Mouse (Mus musculus): ENCODE results near the gene Tctex1d2. TPM values are rescaled to one million over a fixed set of nuclear protein-coding genes. Genes with fewer than 3 reads are reported as not detected.

Tctex1d2 gene
- total RNA-seq (2021) = 1 to 10 TPM; 6.3 to 8.3 TPM

DNA sequence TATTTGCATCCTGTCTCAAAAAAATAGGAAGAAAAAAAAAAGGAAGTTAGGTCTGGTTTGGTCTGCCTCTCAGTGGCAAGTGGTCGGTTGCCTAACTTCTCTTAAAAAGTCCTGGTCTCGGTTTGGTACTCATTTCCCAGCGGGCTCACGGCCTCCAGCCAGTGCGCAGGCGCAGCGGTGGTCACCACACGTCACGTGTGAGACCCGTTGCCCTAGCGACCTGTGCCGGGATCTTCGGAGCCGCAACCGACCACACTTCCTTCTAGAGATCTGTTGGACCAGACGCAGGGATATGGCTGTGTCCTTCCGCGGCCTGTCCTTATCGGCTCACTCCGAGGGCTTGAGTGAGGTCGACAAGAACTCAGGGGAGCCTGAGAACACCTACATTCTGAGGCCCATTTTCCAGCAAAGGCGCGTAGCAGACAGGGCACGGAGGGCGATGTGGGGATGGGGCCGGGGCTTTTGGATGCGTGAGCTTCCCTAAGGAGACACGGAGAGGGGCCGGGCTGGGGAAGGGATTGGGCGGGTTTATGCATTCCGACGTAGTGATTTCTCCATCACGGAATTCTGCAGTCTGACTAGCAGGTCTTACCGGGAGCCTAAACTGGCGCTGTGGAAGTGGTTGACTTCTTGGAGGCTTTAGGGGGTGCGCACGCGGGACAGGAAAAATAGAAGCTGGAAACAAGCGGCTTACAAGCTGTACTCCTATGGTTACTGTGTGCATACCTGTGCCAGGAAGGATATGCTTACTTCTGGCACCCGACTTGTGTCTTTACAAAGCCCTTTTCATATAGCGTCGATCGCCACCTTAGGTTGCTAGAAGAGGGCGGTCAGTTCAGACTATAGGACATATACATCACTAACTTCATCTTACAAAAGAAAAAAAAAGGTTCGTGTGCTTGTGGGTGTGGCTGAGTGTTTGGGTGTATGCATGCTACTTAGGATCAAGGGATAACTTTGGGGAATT, at the start of gene Tctex1d2:
Gene Tctex1d2, plus strand, starts transcription at position 186 of the 967 bp plus-strand sequence.
- peak; percentile 92 to 94 for DNase-seq
- intact Hi-C loops (cut with DNase I) = no loop called here

DNA sequence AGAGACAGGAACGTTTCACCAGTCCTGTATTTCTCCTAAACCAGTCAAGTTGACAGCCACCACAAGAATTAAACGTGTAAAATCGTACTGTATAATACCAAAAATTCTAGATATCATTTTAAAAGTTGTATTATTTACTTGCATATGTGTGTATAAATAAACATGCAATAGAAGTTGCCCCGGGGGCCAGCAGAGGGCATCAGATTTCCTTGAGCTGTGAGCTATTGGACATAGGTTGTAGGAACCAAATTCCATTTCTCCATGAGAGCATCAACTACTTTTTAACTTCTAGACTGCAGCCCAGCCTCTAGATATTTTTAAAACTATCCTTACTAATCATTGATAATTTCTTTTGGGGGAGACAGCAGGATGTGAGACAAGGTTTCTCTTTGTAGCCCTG, 48.2 kb upstream of the Tctex1d2 start:
- peak; percentile 31 to 57 for DNase-seq
- intact Hi-C loops (cut with DNase I) = loop anchor here (1.0 to 5.0 kb wide), 2 partner anchors 87 to 126 kb away; partner anchors contain the start of gene Zdhhc19

DNA sequence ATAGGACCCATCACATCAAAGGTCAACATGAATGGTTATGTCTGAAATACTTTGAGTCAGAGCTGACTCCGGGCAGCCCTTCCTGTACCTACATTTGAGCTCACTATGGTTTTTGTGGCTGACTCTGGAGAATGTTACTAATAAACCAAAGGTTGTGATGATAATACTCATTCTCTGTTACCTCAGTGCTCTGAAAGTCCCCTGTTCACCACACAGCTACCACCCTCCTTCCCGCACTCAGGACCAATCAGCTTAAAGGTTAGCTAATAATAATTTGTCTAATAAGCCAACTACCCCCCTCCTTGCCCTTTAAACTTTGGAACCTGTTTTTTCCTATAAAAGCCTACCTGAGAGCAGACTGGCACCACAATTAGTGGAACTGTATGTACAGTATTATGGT, 39.9 kb upstream of the Tctex1d2 start:
- DNase-seq = no peak
- intact Hi-C loops (cut with DNase I) = no loop called here

DNA sequence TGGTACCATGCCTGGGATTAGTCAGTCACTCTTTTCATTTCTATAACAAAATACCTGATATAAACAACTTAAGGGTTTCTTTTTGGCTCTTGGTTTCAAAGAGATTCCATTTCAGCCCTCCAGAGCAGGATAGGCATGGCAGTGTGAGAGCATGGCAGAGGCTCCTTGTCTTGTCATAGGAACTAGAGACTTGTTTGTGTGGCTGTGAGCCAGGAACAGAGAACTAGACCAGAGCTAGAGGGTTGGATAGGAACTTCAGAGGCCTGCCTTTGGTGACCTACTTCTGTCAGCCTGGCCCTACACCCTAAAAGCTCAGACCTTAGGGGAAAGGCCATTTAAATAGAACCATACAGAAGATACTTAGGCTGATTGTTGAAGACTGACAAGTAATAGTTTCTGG, 36.6 kb upstream of the Tctex1d2 start:
- no peak for DNase-seq
- intact Hi-C loops (cut with DNase I) = no loop called here

DNA sequence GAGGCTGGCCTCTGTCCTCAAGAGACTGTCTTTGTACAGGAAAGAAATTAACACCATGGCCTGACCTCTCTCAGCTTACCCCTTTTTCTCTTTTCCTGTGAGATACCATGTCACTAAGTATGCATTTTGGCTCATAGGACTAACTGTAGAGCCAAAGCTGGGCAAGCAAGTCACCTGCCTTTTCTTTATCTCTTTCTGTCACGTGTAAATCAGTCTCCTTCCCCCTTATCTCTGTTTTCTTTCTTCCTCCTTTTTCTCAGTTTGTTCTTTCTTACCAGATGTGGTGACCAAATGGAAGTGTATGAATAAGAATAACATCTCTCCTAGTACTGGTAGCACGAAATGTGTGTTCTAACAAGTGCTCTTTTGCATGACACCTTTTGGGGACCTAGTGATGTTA, 34.6 kb upstream of the Tctex1d2 start:
- intact Hi-C loops (cut with DNase I) = no loop called here
- no peak for DNase-seq

DNA sequence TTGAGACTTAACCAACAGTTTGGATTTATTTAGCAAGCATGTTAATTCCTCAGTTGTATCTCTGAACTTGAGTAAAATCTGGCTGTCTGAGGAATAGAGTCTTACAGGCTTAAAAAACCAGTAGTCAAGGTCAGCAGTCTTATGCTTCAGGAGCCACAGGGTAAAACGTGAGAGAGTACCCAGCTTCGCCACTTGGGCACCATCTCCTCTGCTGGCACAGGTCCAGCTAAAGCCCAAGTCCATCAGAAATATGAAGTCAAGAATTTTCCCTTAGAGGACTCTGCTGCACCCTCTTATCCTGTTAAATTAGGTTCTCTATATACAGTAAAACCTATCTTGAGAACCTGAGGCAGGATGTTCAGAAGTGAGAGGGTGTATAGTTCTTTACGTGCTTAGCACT, 32.7 kb upstream of the Tctex1d2 start:
- DNase-seq = no peak
- intact Hi-C loops (cut with DNase I) = no loop called here

DNA sequence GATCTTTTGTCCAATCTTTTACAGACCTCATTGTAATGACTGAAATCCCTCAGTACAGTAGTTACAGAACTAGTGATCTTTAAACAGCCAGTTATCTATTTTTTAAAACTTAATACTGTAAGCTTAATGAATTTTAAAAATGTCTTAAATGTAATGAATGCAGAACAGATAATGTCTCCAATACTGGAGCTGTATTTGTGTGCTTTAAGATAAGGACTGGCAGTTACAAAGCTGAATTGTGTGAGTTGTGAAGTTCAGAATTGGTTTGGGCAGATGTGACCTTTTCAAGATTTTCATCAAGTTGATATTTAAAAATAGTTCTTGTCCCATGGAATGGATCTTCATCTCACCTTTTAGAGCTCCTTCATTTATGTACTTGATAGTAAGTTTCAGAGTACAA, 30.5 kb upstream of the Tctex1d2 start:
- intact Hi-C loops (cut with DNase I) = no loop called here
- DNase-seq = no peak

DNA sequence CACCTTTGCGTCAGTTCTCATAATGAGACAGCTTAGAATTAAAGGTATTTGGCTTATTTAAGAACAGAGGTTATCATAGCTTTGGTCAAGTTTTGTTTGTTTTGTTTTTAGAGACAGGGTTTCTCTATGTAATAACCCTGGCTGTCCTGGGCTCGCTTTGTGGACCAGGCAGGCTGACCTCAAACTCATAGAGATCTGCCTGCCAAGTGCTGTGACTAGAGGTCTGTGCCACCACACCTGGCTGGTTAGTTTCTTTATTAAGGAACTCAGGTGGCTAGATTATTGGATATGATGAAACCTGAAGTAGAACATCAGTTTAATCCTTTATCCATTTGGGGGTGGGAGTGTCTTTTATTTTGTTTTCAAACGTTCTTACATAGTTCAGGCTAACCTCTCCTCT, 29.7 kb upstream of the Tctex1d2 start:
- intact Hi-C loops (cut with DNase I) = no loop called here
- DNase-seq = no peak

DNA sequence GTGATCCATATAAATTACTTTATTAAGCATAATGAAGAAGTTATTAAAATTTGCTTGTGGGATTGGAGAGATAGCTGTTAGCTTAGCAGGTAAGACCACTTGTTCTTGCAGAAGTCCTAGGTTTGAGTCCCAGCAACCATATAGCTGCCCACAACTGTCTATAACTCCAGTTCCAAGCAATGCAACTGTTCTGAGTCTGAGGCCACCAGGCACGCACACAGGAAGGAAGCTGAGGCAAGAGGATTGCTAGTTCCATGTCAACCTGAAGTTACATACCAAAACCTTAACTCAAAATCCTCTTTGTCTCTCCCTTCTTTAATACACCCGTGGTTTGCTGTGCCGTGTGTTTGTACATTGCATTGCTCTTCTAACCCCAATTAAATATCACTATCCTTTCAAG, 28.6 kb upstream of the Tctex1d2 start:
- DNase-seq = no peak
- intact Hi-C loops (cut with DNase I) = no loop called here

DNA sequence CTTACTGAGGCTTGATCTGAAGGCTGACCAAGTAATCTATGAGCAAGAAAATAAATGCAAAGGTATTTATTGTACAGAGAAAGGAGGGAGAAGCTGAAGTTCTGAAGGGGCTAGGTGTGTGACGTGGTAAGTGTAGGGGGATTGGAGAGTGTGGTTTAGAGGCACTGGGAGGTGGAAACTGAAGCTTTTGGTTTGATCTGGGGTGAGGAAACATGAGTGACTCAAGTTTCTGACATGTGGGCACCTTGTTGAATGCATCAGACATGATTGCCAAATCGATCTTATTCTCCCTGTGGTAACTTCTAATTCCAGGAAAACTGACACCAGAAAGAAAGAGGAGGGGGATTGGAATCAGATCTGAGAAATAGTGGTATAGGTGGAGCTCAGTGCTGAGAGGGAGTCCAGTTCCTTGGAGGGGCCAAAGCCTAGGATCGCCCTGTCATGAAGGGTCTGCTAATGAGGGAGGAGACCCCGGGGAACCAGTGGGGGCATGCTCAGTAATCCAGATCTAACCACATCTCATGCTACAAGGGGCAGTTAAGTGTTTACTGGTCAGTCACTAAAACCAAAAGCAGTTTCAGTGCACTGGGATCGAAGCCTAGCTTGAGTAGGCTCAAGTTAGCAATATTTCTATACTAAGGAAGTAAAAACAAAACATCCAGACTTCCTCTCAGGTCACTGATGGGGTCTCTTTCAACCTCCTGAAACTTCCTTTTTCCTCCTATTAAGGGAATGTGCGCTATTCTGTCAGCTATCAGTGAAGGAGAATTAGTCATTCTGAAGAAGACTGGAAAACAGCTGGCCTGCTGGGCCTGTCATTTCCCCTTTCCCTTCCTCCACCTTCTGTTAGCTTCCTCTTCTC, 23.6 kb upstream of the Tctex1d2 start:
- intact Hi-C loops (cut with DNase I) = no loop called here
- no peak for DNase-seq

DNA sequence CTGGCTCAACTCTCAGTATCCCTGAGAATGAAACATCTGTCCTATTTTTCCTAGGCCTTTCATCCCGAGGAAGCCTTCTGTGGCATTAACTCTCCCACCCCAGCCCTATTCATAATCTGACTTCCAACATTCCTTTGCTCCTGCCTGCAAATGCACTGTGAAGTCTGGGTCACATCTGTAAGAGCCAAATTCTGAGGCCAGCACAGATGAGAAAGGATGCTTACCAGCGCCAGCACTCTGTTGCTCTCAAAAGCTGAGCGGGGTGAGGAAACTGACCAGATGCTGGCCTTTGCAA, 23.0 kb upstream of the Tctex1d2 start:
- DNase-seq = peak in 1 of 2 experiments; percentile 32
- intact Hi-C loops (cut with DNase I) = no loop called here

DNA sequence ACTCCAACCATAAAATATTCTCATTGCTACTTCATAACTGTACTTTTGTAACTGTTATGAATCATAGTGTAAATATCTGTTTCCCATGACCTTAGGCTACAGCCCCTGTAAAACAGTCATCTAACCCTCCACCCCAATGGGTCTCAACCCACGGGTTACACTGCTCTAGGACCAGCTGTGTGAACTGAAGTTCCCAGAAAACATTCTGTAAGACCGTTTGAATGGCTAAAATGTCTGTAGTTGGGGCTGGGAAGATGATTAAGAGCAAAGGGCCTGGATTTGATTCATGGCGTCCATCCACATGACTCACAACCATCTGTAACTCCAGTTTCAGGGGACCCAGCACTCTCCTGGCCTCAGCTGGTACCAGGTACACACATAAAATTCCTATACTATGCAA, 21.3 kb upstream of the Tctex1d2 start:
- intact Hi-C loops (cut with DNase I) = no loop called here
- DNase-seq = no peak

DNA sequence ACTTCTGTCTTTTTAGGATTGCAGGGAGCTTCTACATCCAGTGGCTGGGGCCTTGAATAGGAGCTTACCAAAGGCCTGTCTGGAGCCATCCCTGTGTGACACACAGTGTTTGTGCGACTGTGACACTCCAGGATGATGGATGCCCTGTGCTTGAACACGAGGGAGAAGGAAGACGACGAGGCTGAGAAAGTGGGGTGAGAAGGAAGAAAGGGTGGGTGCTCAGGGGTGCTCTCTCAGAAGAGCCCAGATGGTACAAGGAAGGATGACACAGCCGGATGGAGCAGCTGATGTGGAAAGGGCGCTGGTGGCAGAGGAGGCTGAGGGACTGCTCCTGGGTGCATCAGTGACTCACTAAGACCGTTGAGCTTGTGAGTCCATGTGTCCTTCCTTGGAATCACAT, 19.2 kb upstream of the Tctex1d2 start, which contains the start of gene Tm4sf19:
Gene Tm4sf19, plus strand, starts transcription at position 240 of the 400 bp plus-strand sequence.
- DNase-seq = no peak
- intact Hi-C loops (cut with DNase I) = no loop called here

DNA sequence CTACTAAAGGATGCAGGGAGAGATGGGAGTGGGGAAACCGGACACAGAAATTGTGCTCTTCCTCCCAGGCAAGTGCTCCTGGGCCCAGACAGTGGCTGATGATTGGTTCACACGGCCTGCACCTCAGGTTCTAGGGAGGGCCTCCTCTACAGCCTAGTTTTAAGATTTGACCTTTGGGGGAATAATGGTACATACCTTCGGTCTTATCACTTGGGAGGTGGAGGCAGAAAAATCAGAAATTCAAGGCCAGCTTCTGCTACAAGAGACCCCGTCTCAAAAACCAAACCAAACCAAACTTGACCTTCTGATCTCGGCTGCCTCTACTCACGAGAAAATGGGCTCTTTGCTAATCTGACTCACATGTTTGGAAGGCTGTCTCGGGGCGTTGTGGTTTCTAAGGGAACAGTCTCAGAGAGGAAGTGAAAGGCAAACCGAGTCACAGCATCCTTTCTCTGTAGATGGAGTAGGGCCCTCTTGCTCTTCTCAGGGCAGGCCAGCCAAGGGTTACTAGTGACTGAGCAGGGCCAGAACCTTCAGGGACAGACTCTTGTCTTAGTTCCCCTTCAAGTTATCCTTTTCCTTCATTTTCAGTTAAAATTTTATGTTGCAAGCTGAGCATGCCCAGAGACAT, 18.1 kb upstream of the Tctex1d2 start:
- DNase-seq = no peak
- intact Hi-C loops (cut with DNase I) = no loop called here

DNA sequence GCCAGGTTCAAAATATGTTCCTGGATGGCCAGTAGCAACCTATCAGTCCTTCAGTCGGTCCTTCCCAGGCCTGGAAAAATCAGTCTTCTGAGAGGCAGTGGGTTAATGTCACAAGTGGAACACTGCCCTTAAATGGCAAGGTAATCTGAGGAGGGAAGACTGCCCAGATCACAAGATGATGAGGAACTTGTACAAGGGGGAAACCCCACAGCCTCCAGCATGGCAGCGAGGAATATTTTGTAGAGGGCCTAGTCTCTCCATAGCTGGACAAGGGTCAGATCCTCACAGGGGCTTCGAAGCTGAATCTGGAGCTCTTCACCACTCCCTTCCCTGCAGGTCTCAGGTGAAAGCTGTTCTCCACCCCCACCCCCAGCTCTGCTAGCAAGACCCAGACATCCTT, 16.7 kb upstream of the Tctex1d2 start:
- no peak for DNase-seq
- intact Hi-C loops (cut with DNase I) = no loop called here

DNA sequence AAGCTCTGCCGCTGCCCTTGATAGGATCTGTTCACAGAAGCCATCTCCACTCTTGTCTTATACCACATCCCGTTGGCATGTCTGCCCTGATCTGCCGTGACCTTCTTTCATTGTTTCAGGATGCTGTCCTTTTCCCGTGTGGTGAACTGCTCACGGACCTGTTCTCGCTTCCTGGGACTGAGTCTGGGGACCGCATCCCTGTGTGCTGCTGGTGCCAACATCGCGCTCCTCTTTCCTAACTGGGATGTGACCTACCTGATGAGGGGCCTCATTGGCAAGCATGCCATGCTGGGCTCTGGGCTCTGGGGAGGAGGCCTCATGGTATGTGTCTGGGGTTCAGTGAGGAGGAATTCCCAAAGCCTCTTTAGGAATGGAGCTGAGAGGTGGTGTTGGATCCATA, 13.8 kb upstream of the Tctex1d2 start:
- intact Hi-C loops (cut with DNase I) = no loop called here

DNA sequence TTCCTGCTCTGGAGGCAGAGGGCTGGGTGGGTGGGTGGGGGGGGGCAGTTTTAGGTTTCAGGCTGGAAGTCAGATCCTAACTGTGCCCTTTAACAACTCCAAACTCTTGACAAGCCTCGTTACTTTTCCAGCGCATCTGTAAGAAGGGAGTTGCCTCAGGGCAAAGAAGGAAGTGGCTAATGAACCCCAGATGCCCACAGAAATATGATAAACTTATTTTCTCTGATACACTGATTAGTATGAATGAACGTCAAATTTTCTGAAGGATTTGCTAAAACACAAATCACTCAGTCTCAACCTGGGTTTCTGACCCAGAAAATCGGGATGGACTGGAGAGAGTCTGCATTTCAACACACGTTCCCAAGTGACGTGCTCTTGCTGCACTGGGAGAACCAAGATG, 12.8 kb upstream of the Tctex1d2 start:
- no peak for DNase-seq
- intact Hi-C loops (cut with DNase I) = no loop called here

More for the DNA sequence above, 13.8 kb upstream of the Tctex1d2 start:
- DNase-seq = no peak

DNA sequence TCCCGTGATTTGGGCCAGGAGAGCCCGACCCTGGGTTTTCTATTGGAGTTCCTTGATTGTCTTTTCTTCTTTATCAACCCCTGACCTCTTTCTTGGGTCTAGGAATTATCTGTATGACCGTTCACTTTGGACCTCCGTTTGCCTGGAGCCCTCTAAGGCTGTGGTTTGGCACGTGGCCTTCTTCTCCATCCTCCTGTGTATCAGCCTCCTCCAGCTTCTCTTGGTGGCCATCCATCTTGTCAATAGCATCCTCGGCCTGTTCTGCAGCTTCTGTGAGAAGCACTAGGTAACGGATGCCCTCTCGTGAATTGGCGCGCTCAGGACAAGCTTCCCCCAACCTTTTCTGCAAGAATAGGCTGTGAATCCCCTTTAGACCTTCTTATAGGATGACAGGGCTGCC, 11.8 kb upstream of the Tctex1d2 start:
- DNase-seq = no peak
- intact Hi-C loops (cut with DNase I) = no loop called here

DNA sequence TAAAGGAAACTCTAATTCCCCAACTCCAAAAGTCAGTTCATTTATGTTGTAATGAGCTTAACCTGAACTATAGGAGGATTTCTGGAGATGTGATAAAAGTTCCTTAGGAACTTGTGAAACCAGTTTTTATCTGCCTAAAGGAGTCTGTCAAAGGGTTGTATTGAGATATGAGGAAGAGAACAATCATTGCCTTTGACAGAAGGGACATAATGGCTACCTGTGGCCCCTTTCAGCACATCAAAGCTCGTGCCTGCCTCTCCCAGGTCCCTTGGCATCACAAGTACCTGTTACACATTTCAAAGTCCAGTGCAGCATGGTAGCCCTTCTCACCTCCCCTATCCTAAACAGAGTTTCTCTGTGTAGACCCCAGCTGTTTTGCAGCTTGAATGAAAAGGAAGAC, 2.0 kb upstream of the Tctex1d2 start:
- intact Hi-C loops (cut with DNase I) = no loop called here
- no peak for DNase-seq

DNA sequence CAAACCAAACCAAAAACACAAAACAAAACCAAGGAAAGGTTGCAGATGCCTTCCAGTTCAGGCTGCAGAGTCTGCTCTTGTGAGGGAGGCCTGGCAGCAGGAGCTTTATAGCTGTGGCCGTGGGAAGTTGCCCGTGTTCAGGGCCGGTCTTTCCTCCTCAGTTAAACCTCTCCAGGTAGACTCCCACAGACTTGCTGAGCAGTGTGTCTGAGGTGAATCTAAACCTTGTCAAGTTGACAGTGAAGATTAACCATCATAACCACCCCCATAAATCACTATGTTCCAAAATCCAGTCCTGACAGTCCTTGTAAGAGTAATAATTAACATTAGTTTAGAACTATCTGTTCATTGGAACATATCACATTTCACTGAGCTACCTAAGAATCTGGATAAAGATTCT, 8.0 kb downstream of the Tctex1d2 start:
- DNase-seq = no peak
- intact Hi-C loops (cut with DNase I) = loop anchor here (5.0 kb wide), 1 partner anchor 180 kb away; the partner anchor contains the start of genes Fbxo45 and Wdr53

DNA sequence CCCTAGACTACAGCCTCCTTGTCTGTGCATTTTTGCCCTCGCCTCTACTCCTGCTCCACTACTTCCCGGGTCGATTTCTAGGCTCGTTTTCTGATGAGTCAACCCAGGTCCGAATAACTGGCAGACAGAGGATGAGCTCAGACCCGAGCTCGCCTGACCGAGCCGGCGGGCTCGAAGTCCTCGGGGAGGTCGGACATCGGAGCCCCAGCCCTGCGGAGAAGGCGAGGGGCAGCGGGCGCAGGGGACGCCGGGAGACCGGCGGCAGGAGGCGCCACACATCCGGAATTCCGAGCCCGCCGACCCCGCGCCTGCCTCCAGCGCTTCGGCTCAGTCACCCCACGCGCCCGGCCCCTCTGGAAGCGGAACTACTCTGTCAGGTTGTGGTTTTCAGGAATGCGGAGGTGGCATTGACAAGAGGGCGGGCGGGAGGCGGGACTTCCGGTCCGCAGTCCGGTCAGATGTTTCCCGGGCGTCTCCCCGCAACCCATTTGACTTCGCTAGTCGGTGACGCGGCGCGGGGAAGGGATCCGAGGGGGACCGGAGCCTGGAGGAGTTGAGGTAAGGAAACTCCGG, 11.1 kb downstream of the Tctex1d2 start, which contains the start of gene Pcyt1a:
Gene Pcyt1a, plus strand, starts transcription at position 448 of the 573 bp plus-strand sequence.
- intact Hi-C loops (cut with DNase I) = loop anchor here (5.0 kb wide), 2 partner anchors 98 to 182 kb away; partner anchors contain the start of gene Ubxn7
- DNase-seq = peak; percentile 84 to 92
